5 mouse cellular contexts compared by ENCODE assay signal in the genomic region with DNA sequence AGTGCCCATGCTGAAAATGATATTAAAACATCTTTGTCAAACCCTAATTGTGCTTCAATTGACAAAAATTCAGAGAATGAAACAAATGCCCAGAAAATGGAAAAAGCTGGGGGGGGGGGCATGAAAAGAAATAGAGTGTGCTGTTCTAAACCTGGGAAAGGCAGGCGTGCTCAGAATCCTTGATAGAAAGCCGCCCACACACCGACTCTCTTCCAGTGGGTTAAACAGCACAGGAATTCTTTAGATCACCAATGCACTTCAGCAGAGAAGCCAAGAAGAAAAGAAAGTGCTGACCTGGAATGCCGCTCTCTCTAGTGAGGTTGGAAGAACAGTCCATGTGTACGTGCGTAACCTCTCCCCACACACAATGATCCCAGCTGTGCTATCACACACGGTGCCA.
"Had no signal": no experiment of that assay in that cellular context is flagged by ENCODE, and none has a peak within 500 bp of the region (broad histone marks: within the 10 kb centered on the region; RNA-seq: fewer than 3 reads in every experiment).

No protein-coding gene starts in this region.

- DNase-seq: kidney, adult 18-20 months; kidney, postnatal 14 days; lung, adult 2 months; lung, postnatal 36 days; thymus, postnatal 36 days had no signal
